Mouse (Mus musculus): ENCODE results near the gene Myo1e. TPM values are rescaled to one million over a fixed set of nuclear protein-coding genes. Genes with fewer than 3 reads are reported as not detected.

The Myo1e gene
- polyA plus RNA-seq (2017; shearing (Covaris generic)), result 46.5 TPM

DNA sequence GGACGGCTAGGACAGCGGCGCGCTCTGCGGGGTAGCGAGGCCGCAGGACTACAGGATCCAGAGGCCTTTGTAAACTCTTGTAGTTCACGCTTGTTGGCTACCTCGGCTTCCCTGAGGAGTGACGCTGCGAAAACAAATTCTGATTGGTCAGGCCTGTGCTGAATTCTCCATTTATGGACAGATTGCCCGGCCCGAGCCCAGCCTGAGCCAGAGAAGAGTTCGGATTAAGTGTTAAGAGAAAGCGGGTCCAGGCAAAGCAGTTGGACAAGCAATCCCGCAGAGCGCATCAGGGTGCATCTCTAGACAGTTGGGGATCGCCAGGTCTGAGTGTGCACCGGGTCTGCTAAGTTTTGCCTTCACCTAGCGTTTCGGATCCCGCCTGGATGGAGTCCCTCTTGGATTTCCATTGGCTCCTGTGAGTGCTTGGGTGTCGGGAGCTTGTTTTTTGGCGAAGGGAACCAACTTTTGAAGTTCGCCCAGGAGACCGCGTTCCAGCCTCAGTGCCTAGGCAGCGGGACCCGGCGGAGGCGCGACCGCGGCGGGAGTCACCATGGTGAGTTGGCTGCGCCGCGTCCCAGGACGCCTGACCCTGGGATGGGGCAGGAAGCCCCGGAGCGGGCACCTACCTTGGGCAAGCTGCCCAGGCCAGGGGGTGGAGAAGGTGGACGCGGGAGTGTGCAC is at the start of gene Myo1e:
Gene Myo1e (plus strand): TSS at position 200 of the 681 bp plus-strand sequence.

DNA sequence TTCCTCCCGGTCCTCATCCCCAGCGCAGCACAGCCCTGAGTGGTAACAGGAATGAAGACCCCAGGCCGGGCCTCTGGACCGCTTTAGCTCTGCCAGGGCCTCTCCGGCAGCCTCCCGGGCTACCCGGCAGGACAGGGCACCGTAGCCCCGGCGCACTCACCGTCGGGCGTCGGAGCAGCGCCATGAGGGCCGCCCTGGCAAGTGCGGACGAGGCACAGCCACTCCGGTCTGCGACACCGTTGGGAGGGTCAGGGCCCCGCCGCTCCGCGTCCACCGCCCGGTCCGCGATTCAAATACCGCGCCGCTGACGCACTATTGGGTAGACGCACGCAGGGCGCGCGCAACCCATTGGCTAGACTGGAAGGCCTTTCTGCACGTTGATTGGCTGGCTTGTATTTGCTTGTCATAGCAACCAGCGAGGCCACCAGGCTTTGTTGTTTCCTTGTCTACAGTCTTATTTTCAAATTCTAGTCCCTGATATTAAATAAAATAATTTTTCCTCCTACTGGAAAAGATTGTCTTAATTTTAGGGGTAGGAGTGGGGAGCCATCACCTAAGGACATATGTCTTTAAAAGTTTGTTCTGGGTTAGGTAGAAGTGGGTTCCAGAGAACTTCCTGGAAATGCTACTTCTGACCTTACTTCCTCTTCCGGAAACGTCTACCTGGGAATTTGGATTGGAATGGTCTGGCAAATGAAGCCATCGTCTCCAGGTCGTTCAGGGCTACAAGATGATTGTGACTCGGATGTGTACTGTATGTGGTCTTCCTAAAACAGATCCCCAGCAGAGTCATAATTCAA is 214.3 kb downstream of the Myo1e start, which contains the start of gene Ccnb2:
Gene Ccnb2 (minus strand): TSS at position 291 of the 800 bp plus-strand sequence.

Other genes starting within 250 kb of the Myo1e start
- 104 TPM for gene Bnip2, start 217.9 kb upstream of the Myo1e start, polyA plus RNA-seq (2017; shearing (Covaris generic))
- gene Gtf2a2, start 194.8 kb upstream of the Myo1e start, polyA plus RNA-seq (2017; shearing (Covaris generic)), result 170 TPM
- 0.07 TPM for gene Gcnt3, start 169.3 kb upstream of the Myo1e start, polyA plus RNA-seq (2017; shearing (Covaris generic))
- gene Fam81a, start 64.8 kb upstream of the Myo1e start, polyA plus RNA-seq (2017; shearing (Covaris generic)), result 1.4 TPM
- gene Ccnb2, start 214.2 kb downstream of the Myo1e start, polyA plus RNA-seq (2017; shearing (Covaris generic)), result 8.2 TPM

Measured in CD4-positive, CD25-positive, alpha-beta regulatory T cell (primary cell).